Mouse (Mus musculus) liver, embryonic 14.5 days (tissue): Measurements from ENCODE around the gene Wasf2. TPM values are rescaled to one million over a fixed set of nuclear protein-coding genes. Genes with fewer than 3 reads are reported as not detected.

ENCODE experiments used
- ATAC-seq: fragments of 200-750 bp; cut with Nextera tagmentation; 2 replicates; pipeline ENCODE4 v1.8.0; 2017; ENCODE audit warnings: moderate number of reproducible peaks, mild to moderate bottlenecking, moderate library complexity; ENCODE audit not compliant: insufficient read depth
- DNase-seq, 3 experiments: peaks; one replicate each; pipeline ENCODE4 v3.0.0-alpha.2; 2012 to 2013; ENCODE audit warnings: low read depth in 3 of 3, low spot score in 3 of 3
- H3K27ac ChIP-seq: fragments of 300-500 bp; sonication (generic); 2 replicates; pipeline ENCODE4 v1.5.1; 2014; ENCODE audit warnings: moderate library complexity, mild to moderate bottlenecking, control low read depth, inconsistent platforms
- H3K27me3 ChIP-seq: fragments of 300-500 bp; sonication (generic); 2 replicates; pipeline ENCODE4 v1.6.1; 2014; ENCODE audit warnings: mild to moderate bottlenecking, low read length, moderate library complexity; ENCODE audit not compliant: control insufficient read depth, insufficient read depth
- H3K36me3 ChIP-seq: fragments of 300-500 bp; sonication (generic); replicated peaks from 2 replicates; pipeline ENCODE4 v1.6.1; 2014; ENCODE audit warnings: low read depth; ENCODE audit not compliant: control insufficient read depth, insufficient read depth
- H3K4me1 ChIP-seq, 2 experiments: fragments of 200-500 bp in 1 of 2; fragments of 300-500 bp in 1 of 2; sonication (generic) in 1 of 2; replicated peaks; 2 replicates each; pipeline ENCODE4 v1.6.1; 2012 to 2014; ENCODE audit warnings: antibody characterized with exemption in 1 of 2, inconsistent platforms in 1 of 2, low read length in 1 of 2; ENCODE audit not compliant: control insufficient read depth in 2 of 2, insufficient read depth in 2 of 2
- H3K4me2 ChIP-seq: fragments of 300-500 bp; sonication (generic); 2 replicates; pipeline ENCODE4 v1.6.1; 2014; ENCODE audit warnings: low read depth, mild to moderate bottlenecking, control low read depth, moderate library complexity
- H3K4me3 ChIP-seq, 2 experiments: fragments of 200-500 bp in 1 of 2; fragments of 300-500 bp in 1 of 2; sonication (generic) in 1 of 2; 2 replicates each; pipeline ENCODE4 v1.5.1; 2012 to 2014; ENCODE audit warnings: low read depth in 2 of 2, low read length in 2 of 2, mild to moderate bottlenecking in 2 of 2, control low read depth in 1 of 2, inconsistent platforms in 1 of 2, moderate library complexity in 1 of 2; ENCODE audit not compliant: insufficient read depth in 1 of 2
- H3K9ac ChIP-seq: fragments of 300-500 bp; sonication (generic); replicated peaks from 2 replicates; pipeline ENCODE4 v1.6.1; 2014; ENCODE audit warnings: mild to moderate bottlenecking, control low read depth, moderate library complexity
- H3K9me3 ChIP-seq: fragments of 300-500 bp; sonication (generic); 2 replicates; pipeline ENCODE4 v1.6.1; 2016; ENCODE audit warnings: low read length, mixed read lengths; ENCODE audit not compliant: control insufficient read depth
- CTCF ChIP-seq: IDR thresholded peaks from 2 replicates; pipeline ENCODE4 v1.5.1; 2016; ENCODE audit warnings: antibody characterized with exemption, low read depth, control low read depth
- EP300 ChIP-seq: IDR thresholded peaks from 2 replicates; pipeline ENCODE4 v1.6.1; 2016; ENCODE audit warnings: antibody characterized with exemption, low read depth
- WGBS: fragments of 180-500 bp; shearing (Covaris S2); extraction: QIAGEN DNeasy Blood & Tissue Kit; methylation state at CpG from one replicate; pipeline ENCODE4 v1.1.7; 2014; ENCODE audit not compliant: insufficient replicate concordance; 5-methylcytosine and 5-hydroxymethylcytosine counted together
- polyA plus RNA-seq, 2 experiments: library from polyadenylated mRNA; depleted of rRNA in 1 of 2; stranded (reverse) in 1 of 2; unstranded in 1 of 2; fragments of >200 nt; fragmentation: Nextera tagmentation in 1 of 2; extraction: Ambion mirVana in 1 of 2; gene quantifications; 2 replicates each; pipeline versions ENCODE4 v1.2.1 to v1.2.3; 2012 to 2014

Gene Wasf2
- polyA plus RNA-seq, 2 experiments = 11.4 to 31.4 TPM

- Histone ChIP-seq H3K27me3 (peaks cover 14% of the 10 kb centered on the region), H3K36me3 (no peaks in the 10 kb centered on the region), H3K9me3 (no peaks in the 10 kb centered on the region), H3K4me1 (peaks cover 0 to 10% of the 10 kb centered on the region in 2 experiments; a peak in 2 of 4 replicates), H3K9ac (no peak overlapping the region), H3K4me2 (peak overlapping the region; percentile 57), H3K27ac (no peak overlapping the region), H3K4me3 (peak overlapping the region in 1 of 2 experiments; percentile 24; a peak in 2 of 4 replicates)
- WGBS = 3% methylated on average over 42 of the region's 53 CpGs
- DNase-seq (no peak), ATAC-seq (no peak)
- TF ChIP-seq CTCF (no peak), EP300 (no peak)
These were observed 45.1 kb upstream of the Wasf2 start for GRCm38 (mm10) chr4:133085011-133085782.

- Histone ChIP-seq H3K36me3 (no peaks in the 10 kb centered on the region), H3K27ac (no peak overlapping the region), H3K9me3 (no peaks in the 10 kb centered on the region), H3K4me1 (peaks cover 0 to 9% of the 10 kb centered on the region in 2 experiments; a peak in 2 of 4 replicates), H3K9ac (no peak overlapping the region), H3K4me3 (no peak overlapping the region), H3K4me2 (no peak overlapping the region; the same call in 1 of the 2 replicates), H3K27me3 (peaks cover 14% of the 10 kb centered on the region)
- ATAC-seq (no peak), DNase-seq (no peak)
- 38% methylated on average over 12 of the region's 12 CpGs for WGBS
- TF ChIP-seq CTCF (no peak), EP300 (no peak)
These were observed 44.4 kb upstream of the Wasf2 start for GRCm38 (mm10) chr4:133085783-133086342.

- H3K27me3 ChIP-seq = peaks cover 24% of the 10 kb centered on the region
- ATAC-seq = no peak
- peaks cover 0 to 12% of the 10 kb centered on the region in 2 experiments; a peak in 2 of 4 replicates for H3K4me1 ChIP-seq
- no peaks in the 10 kb centered on the region for H3K36me3 ChIP-seq
- H3K27ac ChIP-seq = no peak overlapping the region
- 61% methylated on average over 6 of the region's 6 CpGs for WGBS
- no peak overlapping the region for H3K4me3 ChIP-seq
- no peak for DNase-seq
- no peak for TF ChIP-seq EP300
- no peak for TF ChIP-seq CTCF
- no peak overlapping the region for H3K4me2 ChIP-seq
- H3K9ac ChIP-seq = no peak overlapping the region
- no peaks in the 10 kb centered on the region for H3K9me3 ChIP-seq
These were observed 43.1 kb upstream of the Wasf2 start for GRCm38 (mm10) chr4:133087177-133087714.

GRCm38 (mm10) chr4:133087835-133088234, 42.5 kb upstream of the Wasf2 start:
- Histone ChIP-seq H3K9ac (no peak overlapping the region), H3K9me3 (no peaks in the 10 kb centered on the region), H3K27me3 (peaks cover 30% of the 10 kb centered on the region), H3K27ac (no peak overlapping the region), H3K4me3 (no peak overlapping the region), H3K4me2 (no peak overlapping the region), H3K4me1 (peaks cover 0 to 15% of the 10 kb centered on the region in 2 experiments; a peak in 2 of 4 replicates), H3K36me3 (no peaks in the 10 kb centered on the region)
- no peak for ATAC-seq
- TF ChIP-seq CTCF (no peak), EP300 (no peak)
- no peak for DNase-seq
- 13% methylated on average over 8 of the region's 8 CpGs for WGBS

GRCm38 (mm10) chr4:133089319-133089718, 41.0 kb upstream of the Wasf2 start:
- WGBS = 70% methylated on average over 9 of the region's 9 CpGs
- H3K27ac ChIP-seq = no peak overlapping the region
- no peak overlapping the region for H3K9ac ChIP-seq
- H3K27me3 ChIP-seq = peaks cover 41% of the 10 kb centered on the region
- H3K4me1 ChIP-seq = peaks cover 0 to 19% of the 10 kb centered on the region in 2 experiments; a peak in 3 of 4 replicates
- ATAC-seq = no peak
- no peaks in the 10 kb centered on the region for H3K9me3 ChIP-seq
- no peak overlapping the region for H3K4me3 ChIP-seq
- no peaks in the 10 kb centered on the region for H3K36me3 ChIP-seq
- no peak for TF ChIP-seq EP300
- no peak for TF ChIP-seq CTCF
- no peak overlapping the region for H3K4me2 ChIP-seq
- no peak for DNase-seq
